Mouse (Mus musculus) mouse embryonic stem cell (cell line): ENCODE measurements around the gene Id1.

ENCODE experiments used
- in situ Hi-C, 2 experiments: fragments of 300-500 bp; cut with MboI; formaldehyde crosslinking; loops; 1 replicate in 1 of 2; 3 replicates in 1 of 2; pipeline ENCODE4 v1.14.3; 2019 to 2020; ENCODE audit warnings: low sequenced_read_pairs in 2 of 2, low pct_unique_long_range_greater_than_20kb in 1 of 2, mixed read lengths in 1 of 2; ENCODE audit not compliant: unreplicated experiment in 1 of 2

Id1 gene

DNA sequence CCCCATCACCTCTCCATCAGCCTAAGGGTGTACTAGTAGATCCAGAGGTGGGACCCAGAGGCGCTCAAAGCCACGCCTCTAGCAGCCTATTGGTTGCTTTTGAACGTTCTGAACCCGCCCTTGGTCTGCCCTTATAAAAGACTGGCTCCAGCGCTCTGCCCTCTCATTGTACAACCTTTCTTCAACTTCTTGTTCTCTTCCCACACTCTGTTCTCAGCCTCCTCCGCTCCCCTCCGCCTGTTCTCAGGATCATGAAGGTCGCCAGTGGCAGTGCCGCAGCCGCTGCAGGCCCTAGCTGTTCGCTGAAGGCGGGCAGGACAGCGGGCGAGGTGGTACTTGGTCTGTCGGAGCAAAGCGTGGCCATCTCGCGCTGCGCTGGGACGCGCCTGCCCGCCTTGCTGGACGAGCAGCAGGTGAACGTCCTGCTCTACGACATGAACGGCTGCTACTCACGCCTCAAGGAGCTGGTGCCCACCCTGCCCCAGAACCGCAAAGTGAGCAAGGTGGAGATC lies at the start of gene Id1:
Id1 (plus strand) TSS at position 162 of the 512 bp plus-strand sequence.
- in situ Hi-C loops, result loop anchor here (5.0 kb wide), 1 partner anchor 34 kb away; no protein-coding TSS in a partner anchor

DNA sequence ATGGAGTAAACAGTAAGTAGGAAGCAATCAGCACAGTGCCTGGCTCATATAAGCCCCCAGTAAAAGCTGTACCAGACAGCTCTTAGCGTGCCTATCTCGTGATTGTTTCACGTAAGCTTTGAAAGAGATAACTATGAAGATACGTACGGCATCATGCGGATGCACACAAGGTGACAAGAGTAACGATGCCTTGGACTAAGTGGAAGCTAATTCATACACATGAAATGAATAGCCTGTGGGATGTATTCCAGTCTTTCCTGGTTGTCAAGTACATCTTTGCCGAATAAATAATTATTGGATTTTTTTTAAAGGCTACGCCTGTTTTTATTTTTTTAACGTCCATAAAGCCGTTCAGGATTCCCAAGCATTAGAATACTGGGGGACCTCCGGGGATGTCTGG lies 49.7 kb upstream of the Id1 start:
- in situ Hi-C loops, result loop anchor here in 1 of 2 experiments (10.0 kb wide), 1 partner anchor 58 kb away; no protein-coding TSS in a partner anchor

- in situ Hi-C loops, result loop anchor here in 1 of 2 experiments (10.0 kb wide), 1 partner anchor 58 kb away; no protein-coding TSS in a partner anchor
Measured at GRCm38 (mm10) chr2:152686806-152687267, 49.2 kb upstream of the Id1 start, which contains the start of gene Mcts2. Gene Mcts2 (plus strand): TSS chr2:152687035.

DNA sequence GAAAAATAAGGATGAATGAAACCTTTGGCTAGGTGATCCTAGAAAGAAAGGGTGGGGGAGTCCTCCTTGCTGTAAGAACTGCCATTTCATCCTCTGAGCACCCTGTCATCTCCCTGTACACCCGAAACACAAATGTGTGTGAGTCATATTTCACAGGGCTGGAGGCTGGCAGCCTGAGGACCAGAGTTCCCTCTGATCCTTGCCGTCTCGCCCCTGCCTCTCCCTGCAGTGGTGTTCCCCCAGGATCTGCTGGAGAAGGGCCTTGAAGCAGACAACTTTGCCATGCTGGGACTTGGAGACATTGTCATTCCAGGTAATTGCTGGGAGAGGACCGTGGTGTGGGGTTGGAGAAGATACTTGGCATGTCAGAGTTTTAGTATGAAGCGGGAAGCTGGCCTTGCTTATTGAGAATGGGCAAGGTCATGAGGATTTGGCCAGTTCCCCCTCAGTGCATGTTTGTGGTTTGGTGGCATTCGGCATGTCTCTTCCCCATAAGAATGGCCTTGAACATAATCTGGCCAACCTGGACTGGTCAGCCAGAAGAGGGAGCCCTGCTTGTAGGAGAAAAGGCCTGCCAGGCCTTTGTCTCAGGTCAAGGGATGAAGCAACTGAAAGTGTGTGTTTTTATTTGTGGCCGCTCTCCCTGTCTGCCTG lies 44.4 kb upstream of the Id1 start:
- in situ Hi-C loops, result loop anchor here in 1 of 2 experiments (5.0 kb wide), 1 partner anchor 141 kb away; the partner anchor contains the start of gene Bcl2l1

DNA sequence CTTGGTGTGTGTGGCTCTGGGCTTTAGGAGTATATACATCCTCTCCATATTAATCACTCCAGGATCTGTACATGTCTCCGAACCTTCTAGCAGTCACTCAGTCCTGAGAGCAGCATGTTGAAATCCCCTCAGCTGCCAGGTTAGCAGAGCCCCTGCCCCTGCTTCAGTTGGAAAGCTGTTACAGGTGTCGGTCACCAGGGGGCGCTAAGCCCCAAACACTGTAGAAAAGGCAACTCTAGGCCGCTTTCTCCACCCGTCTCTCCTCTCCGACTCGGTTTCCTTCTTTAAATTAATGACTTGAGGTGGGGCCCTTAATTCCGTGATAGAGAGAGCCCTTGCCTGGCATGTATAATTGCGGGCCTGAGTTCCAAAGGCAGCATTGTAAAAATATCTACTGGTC lies 42.8 kb upstream of the Id1 start:
- in situ Hi-C loops, result loop anchor here in 1 of 2 experiments (5.0 kb wide), 1 partner anchor 139 kb away; the partner anchor contains the start of gene Bcl2l1

DNA sequence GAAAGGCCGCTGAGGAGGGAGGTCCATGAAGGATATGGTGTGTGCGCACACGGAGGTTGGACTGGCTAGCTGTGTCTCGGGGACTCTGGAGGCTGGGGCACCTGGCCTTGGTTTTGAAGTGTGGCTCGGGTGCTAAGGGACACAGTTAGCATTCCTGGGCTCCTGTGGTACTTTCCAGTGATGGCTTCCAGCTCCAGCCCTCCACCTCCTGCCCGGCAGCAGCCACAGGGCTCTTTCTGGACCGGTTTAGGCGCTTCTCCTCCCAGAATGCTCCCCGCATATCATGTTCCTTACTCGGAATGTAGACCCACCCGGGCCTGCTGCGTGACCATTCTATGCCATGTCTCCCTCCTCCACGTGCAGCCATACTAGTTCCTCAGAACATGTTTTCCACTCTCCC lies 42.3 kb upstream of the Id1 start:
- in situ Hi-C loops, result loop anchor here in 1 of 2 experiments (5.0 kb wide), 1 partner anchor 139 kb away; the partner anchor contains the start of gene Bcl2l1

GRCm38 (mm10) chr2:152694708-152695107 lies 41.3 kb upstream of the Id1 start:
- in situ Hi-C loops, result loop anchor here in 1 of 2 experiments (5.0 kb wide), 1 partner anchor 138 kb away; the partner anchor contains the start of gene Bcl2l1

- in situ Hi-C loops, result no loop called here
Measured at GRCm38 (mm10) chr2:152696016-152696415, 40.0 kb upstream of the Id1 start.

DNA sequence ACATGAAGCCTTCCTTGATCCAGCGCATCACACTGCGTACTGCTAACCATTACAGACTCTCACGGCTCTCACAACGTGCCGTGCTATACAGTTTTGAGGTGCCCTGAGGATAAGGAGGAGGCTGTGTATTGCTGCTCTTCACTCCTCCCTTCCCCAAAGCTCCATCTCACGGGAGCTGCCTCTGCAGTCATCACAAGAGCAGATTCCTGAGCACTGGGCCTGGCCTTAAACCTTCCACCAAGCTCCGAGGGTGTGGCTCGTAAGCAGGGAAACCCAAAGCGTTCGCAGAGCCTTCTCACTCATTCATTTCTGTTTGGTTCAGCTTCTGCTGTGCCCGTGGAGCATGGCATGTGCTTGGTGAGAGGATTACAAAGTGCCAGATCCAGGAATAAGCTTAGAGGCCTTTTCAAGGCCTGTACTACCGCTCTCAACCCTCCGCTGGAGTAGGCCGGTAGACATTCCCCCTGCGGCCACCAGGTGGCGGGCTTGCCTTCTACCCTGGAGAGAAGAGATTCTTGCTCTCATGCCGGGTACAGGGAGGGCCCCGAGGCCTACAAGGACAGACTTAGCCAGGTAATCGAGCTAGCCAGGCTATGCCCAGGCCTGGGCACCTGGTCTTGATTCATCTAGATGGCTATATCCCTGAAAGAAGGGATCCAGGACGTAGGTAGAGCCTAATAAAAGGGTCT lies 39.4 kb upstream of the Id1 start:
- in situ Hi-C loops, result no loop called here

- in situ Hi-C loops, result loop anchor here (5.0 kb wide), 2 partner anchors 37 to 132 kb away; partner anchors contain the start of genes Id1 (in 2 of the 2) and Bcl2l1 (in 1 of the 2)
Measured at GRCm38 (mm10) chr2:152700138-152700537, 35.9 kb upstream of the Id1 start.

- in situ Hi-C loops, result loop anchor here (5.0 kb wide), 2 partner anchors 37 to 132 kb away; partner anchors contain the start of genes Id1 (in 2 of the 2) and Bcl2l1 (in 1 of the 2)
Measured at GRCm38 (mm10) chr2:152700725-152701124, 35.3 kb upstream of the Id1 start.

- in situ Hi-C loops, result loop anchor here (5.0 kb wide), 2 partner anchors 34 to 129 kb away; partner anchors contain the start of genes Id1 (in 2 of the 2) and Bcl2l1 (in 1 of the 2)
Measured at GRCm38 (mm10) chr2:152703596-152704255, 32.3 kb upstream of the Id1 start.

DNA sequence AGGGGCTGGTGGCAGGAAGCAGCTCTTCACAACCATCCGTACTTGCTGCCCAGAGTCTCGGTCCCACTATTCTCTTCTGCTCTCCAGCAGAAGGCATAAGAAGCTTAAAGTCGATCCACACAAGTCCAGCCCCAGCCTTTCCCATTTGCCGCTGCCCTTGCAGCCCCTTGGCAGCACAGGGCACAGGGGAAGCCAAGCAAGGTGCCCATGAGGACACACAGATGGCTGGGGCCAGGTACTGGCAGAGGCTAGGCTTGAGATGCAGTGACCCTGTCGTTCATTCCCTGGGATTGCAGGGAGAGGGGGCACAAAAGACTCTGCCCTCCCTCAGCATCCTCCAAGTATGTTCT lies 31.8 kb upstream of the Id1 start:
- in situ Hi-C loops, result loop anchor here (5.0 kb wide), 2 partner anchors 33 to 128 kb away; partner anchors contain the start of genes Id1 (in 2 of the 2) and Bcl2l1 (in 1 of the 2)

DNA sequence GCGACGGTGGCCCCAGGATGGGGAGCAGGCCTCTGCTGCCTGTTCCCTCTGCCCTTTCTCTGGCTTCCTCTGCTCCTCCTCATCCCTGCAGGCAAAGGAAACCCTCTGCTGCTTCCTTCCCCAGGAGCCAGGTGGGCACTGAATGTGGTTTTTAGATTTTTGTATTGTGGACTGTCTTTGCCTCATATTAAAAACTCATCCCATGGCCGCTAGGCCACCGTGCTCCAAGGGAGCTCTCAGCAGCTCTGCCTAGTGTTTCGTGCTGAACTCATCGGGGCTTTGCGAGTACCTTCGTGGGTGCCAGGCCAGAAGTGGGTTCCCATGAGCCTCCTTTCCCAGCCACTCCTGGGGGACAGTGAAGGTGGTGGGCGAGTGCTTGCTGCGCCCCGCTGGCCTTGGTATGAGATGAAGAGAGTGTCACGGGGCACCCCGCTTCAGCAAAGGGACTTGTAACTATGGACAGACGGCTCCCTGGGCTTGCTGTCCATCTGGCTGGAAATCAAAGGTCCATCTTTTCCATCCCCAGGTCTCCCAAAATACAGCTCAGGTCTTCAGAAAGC lies 31.2 kb upstream of the Id1 start:
- in situ Hi-C loops, result loop anchor here (5.0 kb wide), 2 partner anchors 32 to 127 kb away; partner anchors contain the start of genes Id1 (in 2 of the 2) and Bcl2l1 (in 1 of the 2)

DNA sequence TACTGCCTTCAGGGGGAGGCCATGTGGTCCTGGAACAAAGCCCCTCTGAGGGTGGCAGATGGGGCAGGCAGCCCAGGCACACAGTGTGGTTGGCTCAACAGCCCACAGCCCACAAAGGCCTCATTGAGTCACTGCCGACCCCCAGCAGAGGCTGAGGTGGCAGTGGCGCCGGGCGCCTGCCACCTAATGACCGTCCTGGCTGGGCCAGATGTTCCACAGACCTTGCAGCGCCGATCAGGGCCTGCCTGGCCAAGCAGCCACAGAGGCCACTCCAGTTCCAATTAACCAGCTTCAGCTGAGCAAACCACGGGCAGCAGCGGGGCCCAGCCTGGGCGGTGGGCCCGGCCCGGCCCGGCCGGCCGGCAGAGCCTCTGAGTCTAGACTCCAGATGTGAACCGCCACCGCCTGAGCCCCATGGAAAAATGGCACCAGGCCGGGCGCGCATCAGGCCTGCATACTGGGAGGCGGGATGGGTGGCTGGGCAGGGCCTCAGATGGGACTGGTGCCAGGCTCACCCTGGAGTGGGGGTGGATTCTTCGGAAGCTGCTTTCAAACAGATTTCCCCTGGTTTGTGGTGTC lies 30.0 kb upstream of the Id1 start:
- in situ Hi-C loops, result no loop called here

- in situ Hi-C loops, result no loop called here
Measured at GRCm38 (mm10) chr2:152707186-152707585, 28.9 kb upstream of the Id1 start.

- in situ Hi-C loops, result no loop called here
Measured at GRCm38 (mm10) chr2:152707627-152708026, 28.4 kb upstream of the Id1 start.
